Mouse (Mus musculus) cerebellum, postnatal 4 days (tissue): ENCODE data around the gene Dlg2.

Experiments used
- DNase-seq, 2 experiments: peaks; one replicate each; pipeline ENCODE4 v3.0.0; 2022; ENCODE audit warnings: low spot score in 2 of 2, mixed read lengths in 1 of 2

The Dlg2 gene

GRCm38 (mm10) chr7:92454176-92454575 lies 1977.7 kb downstream of the Dlg2 start:
- DNase-seq = no peak

- no peak for DNase-seq
Observed at GRCm38 (mm10) chr7:92455927-92456326, 1979.5 kb downstream of the Dlg2 start.

GRCm38 (mm10) chr7:92457791-92458190 lies 1981.3 kb downstream of the Dlg2 start:
- DNase-seq = no peak

GRCm38 (mm10) chr7:92458308-92458707 lies 1981.8 kb downstream of the Dlg2 start:
- DNase-seq = no peak

- DNase-seq = peak in 1 of 2 experiments; percentile 36
Observed at GRCm38 (mm10) chr7:92460578-92460977, 1984.1 kb downstream of the Dlg2 start.

- no peak for DNase-seq
Observed at GRCm38 (mm10) chr7:92461256-92461655, 1984.8 kb downstream of the Dlg2 start.

- no peak for DNase-seq
Observed at GRCm38 (mm10) chr7:92463080-92463877, 1986.8 kb downstream of the Dlg2 start.

- DNase-seq = no peak
Observed at GRCm38 (mm10) chr7:92464290-92464689, 1987.8 kb downstream of the Dlg2 start.

- no peak for DNase-seq
Observed at GRCm38 (mm10) chr7:92479143-92479542, 2002.7 kb downstream of the Dlg2 start.

GRCm38 (mm10) chr7:92479748-92480147 lies 2003.3 kb downstream of the Dlg2 start:
- DNase-seq = no peak

- DNase-seq = no peak
Observed at GRCm38 (mm10) chr7:92483346-92483745, 2006.9 kb downstream of the Dlg2 start.

- DNase-seq = no peak
Observed at GRCm38 (mm10) chr7:92485881-92486710, 2009.6 kb downstream of the Dlg2 start.

- no peak for DNase-seq
Observed at GRCm38 (mm10) chr7:92486878-92487277, 2010.4 kb downstream of the Dlg2 start.

GRCm38 (mm10) chr7:92492262-92492661 lies 2015.8 kb downstream of the Dlg2 start:
- no peak for DNase-seq

GRCm38 (mm10) chr7:92493521-92493920 lies 2017.0 kb downstream of the Dlg2 start:
- DNase-seq = no peak
